9 mouse cellular contexts compared by ENCODE assay signal in the genomic region with DNA sequence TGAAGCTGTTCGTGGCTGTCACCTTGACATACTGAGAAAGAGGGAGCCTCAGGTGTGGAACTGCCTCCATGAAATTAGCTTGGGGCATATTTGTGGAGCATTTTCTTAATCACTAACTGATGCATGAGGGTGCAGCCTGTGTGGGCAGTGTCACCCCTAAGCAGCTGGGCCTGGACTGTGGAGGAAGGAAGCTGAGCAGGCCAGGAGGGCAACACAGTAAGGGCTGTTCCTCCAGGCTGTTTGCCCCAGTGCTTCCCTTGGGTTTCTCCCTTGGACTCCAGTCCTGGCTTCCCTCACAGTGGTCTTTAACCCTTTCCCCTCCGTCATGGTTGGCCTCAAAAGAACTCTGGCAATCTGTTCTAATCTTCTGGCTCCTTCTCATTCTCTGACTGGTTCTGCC. TPM values are rescaled to one million over a fixed set of nuclear protein-coding genes. Genes with fewer than 3 reads are reported as not detected.
DNase-seq lines count a peak whose midpoint lies in the region; ATAC-seq lines count a peak whose summit lies in the region.
"Had no signal": no experiment of that assay in that cellular context is flagged by ENCODE, and none has a peak within 500 bp of the region (broad histone marks: within the 10 kb centered on the region; RNA-seq: fewer than 3 reads in every experiment).

No protein-coding gene starts in this region.

- intact Hi-C loops in heart, postnatal 14 days (cut with DNase I) = no loop called here

- no peaks in the 10 kb centered on the region for H3K36me3 ChIP-seq in embryonic facial prominence, embryonic 11.5 days (replicated peaks; ENCODE audit: control insufficient read depth, insufficient read depth, low read depth, low read length)
- H3K36me3 ChIP-seq in kidney, embryonic 16.5 days (ENCODE audit: insufficient read depth, low read length) = no peaks in the 10 kb centered on the region
- H3K36me3 ChIP-seq in megakaryocyte, embryonic 14.5 days (replicated peaks; ENCODE audit: low read length) = peaks cover 20% of the 10 kb centered on the region
- H3K36me3 ChIP-seq: lung, embryonic 15.5 days had no signal

- peak; percentile 89 for DNase-seq in heart, adult 11 months
- no peak for DNase-seq in heart, postnatal 14 days
- peak; percentile 20 for DNase-seq in embryonic facial prominence, embryonic 11.5 days (ENCODE audit: low spot score)
- DNase-seq in thymus, adult 18-20 months = no peak
- DNase-seq in Muller cell, postnatal 12 days (ENCODE audit: inconsistent ontology term) = no peak

- no peaks in the 10 kb centered on the region for H3K27me3 ChIP-seq in embryonic facial prominence, embryonic 11.5 days (ENCODE audit: control insufficient read depth, insufficient read depth, low read length)
- H3K27me3 ChIP-seq in kidney, embryonic 16.5 days (ENCODE audit: insufficient read depth, low read length) = no peaks in the 10 kb centered on the region
- H3K27me3 ChIP-seq in megakaryocyte, embryonic 14.5 days (replicated peaks) = no peaks in the 10 kb centered on the region
- H3K27me3 ChIP-seq: lung, embryonic 15.5 days had no signal

- no peak overlapping the region for H3K27ac ChIP-seq in embryonic facial prominence, embryonic 11.5 days (replicated peaks; ENCODE audit: low read depth, low read length)
- H3K27ac ChIP-seq in kidney, embryonic 16.5 days (ENCODE audit: low read length) = no peak overlapping the region
- H3K27ac ChIP-seq: lung, embryonic 15.5 days had no signal

- H3K4me1 ChIP-seq in embryonic facial prominence, embryonic 11.5 days (ENCODE audit: control insufficient read depth, insufficient read depth, low read length) = peaks cover 2% of the 10 kb centered on the region; the same call in 1 of the 2 replicates
- H3K4me1 ChIP-seq in kidney, embryonic 16.5 days (ENCODE audit: insufficient read depth, low read length) = peaks cover 9% of the 10 kb centered on the region
- peaks cover 68% of the 10 kb centered on the region for H3K4me1 ChIP-seq in megakaryocyte, embryonic 14.5 days

- ATAC-seq in embryonic facial prominence, embryonic 11.5 days (replicated peaks; ENCODE audit: insufficient number of reproducible peaks, low FRiP score, low TSS enrichment, low read depth) = no peak
- peak; percentile 70; the same call in 1 of the 2 replicates for ATAC-seq in kidney, embryonic 16.5 days (ENCODE audit: low FRiP score, low TSS enrichment)
- ATAC-seq: forebrain, embryonic 14.5 days had no signal

- WGBS in embryonic facial prominence, embryonic 11.5 days = 70% methylated on average over 2 of the region's 2 CpGs
- WGBS in kidney, embryonic 16.5 days = 63% methylated on average over 2 of the region's 2 CpGs

- H3K4me2 ChIP-seq in embryonic facial prominence, embryonic 11.5 days (ENCODE audit: low read depth, low read length) = no peak overlapping the region
- H3K4me2 ChIP-seq in kidney, embryonic 16.5 days (replicated peaks; ENCODE audit: low read depth, low read length) = no peak overlapping the region
- H3K4me2 ChIP-seq: lung, embryonic 15.5 days had no signal

- H3K4me3 ChIP-seq in embryonic facial prominence, embryonic 11.5 days (ENCODE audit: low read depth, low read length) = no peak overlapping the region
- no peak overlapping the region for H3K4me3 ChIP-seq in kidney, embryonic 16.5 days (ENCODE audit: low read length)
- H3K4me3 ChIP-seq in megakaryocyte, embryonic 14.5 days (replicated peaks) = peak overlapping the region; percentile 81
- H3K4me3 ChIP-seq: lung, embryonic 15.5 days had no signal

- no peaks in the 10 kb centered on the region for H3K9me3 ChIP-seq in embryonic facial prominence, embryonic 11.5 days (replicated peaks; ENCODE audit: control insufficient read depth, low read length)
- H3K9me3 ChIP-seq in kidney, embryonic 16.5 days (ENCODE audit: low read length) = no peaks in the 10 kb centered on the region
- no peaks in the 10 kb centered on the region for H3K9me3 ChIP-seq in megakaryocyte, embryonic 14.5 days
- H3K9me3 ChIP-seq: lung, embryonic 15.5 days had no signal

- H3K9ac ChIP-seq in embryonic facial prominence, embryonic 11.5 days (replicated peaks; ENCODE audit: low read length) = no peak overlapping the region
- H3K9ac ChIP-seq in kidney, embryonic 16.5 days (replicated peaks; ENCODE audit: low read length) = no peak overlapping the region
- H3K9ac ChIP-seq: lung, embryonic 15.5 days had no signal

RNA-seq across cellular contexts. Expression of a gene that starts 13.6 kb away (rescaled TPM):
- total RNA-seq in heart, postnatal 14 days (2021) = 10 to 100 TPM in 1 of 2 experiments, 1 to 10 TPM in 1; 8.6 to 10.2 TPM
- 22.1 and 24.3 TPM in 2 replicates for polyA plus RNA-seq in embryonic facial prominence, embryonic 11.5 days (2014; fragmentation: Nextera tagmentation; extraction: Ambion mirVana)
- polyA plus RNA-seq in kidney, embryonic 16.5 days (2015; fragmentation: Nextera tagmentation; extraction: Ambion mirVana) = 19.6 and 20.8 TPM in 2 replicates
- polyA plus RNA-seq in megakaryocyte, embryonic 14.5 days (2012; ENCODE audit: insufficient read depth, low replicate concordance) = 0.94 TPM in 1 of 2 replicates, not detected in the other

Comparison
In these comparisons a context has a peak if more than half of its experiments do, and no peak if none do; other contexts are left out.
1. DNase-seq: peak in heart, adult 11 months (single experiment) and embryonic facial prominence, embryonic 11.5 days (single experiment); none in heart, postnatal 14 days (0 of 2), thymus, adult 18-20 months (0 of 2) and Muller cell, postnatal 12 days (single experiment).
2. RNA of a gene that starts 13.6 kb away (polyA plus RNA-seq): 22.1 to 24.3 TPM in embryonic facial prominence, embryonic 11.5 days and 19.6 to 20.8 TPM in kidney, embryonic 16.5 days; 0.94 TPM in megakaryocyte, embryonic 14.5 days; every median in the first group is over 10 times any median in the second.